Mouse (Mus musculus) heart, embryonic 10.5 days (tissue): ENCODE data around the gene Vmn1r7. TPM values are rescaled to one million over a fixed set of nuclear protein-coding genes. Genes with fewer than 3 reads are reported as not detected.
"Not testable (repeated sequence)": the region's sequence is repeated elsewhere in the genome, so short reads cannot be mapped to it uniquely, and the experiment has no call there.

Source experiments
- DNase-seq: peaks from one replicate; pipeline ENCODE4 v3.0.0-alpha.2; 2017; ENCODE audit warnings: low spot score
- H3K27ac ChIP-seq: fragments of 300-500 bp; sonication (generic); 2 replicates; pipeline ENCODE4 v1.5.1; 2016; ENCODE audit warnings: mild to moderate bottlenecking
- H3K27me3 ChIP-seq: fragments of 300-500 bp; sonication (generic); 2 replicates; pipeline ENCODE4 v1.6.1; 2016; ENCODE audit warnings: mild to moderate bottlenecking; ENCODE audit not compliant: poor library complexity, insufficient read depth, severe bottlenecking
- H3K36me3 ChIP-seq: fragments of 300-500 bp; sonication (generic); 2 replicates; pipeline ENCODE4 v1.6.1; 2016; ENCODE audit warnings: mild to moderate bottlenecking, moderate library complexity
- H3K4me1 ChIP-seq: fragments of 300-500 bp; sonication (generic); 2 replicates; pipeline ENCODE4 v1.6.1; 2016; ENCODE audit warnings: mild to moderate bottlenecking
- H3K4me3 ChIP-seq: fragments of 300-500 bp; sonication (generic); 2 replicates; pipeline ENCODE4 v1.5.1; 2016; ENCODE audit warnings: mild to moderate bottlenecking, moderate library complexity
- H3K9me3 ChIP-seq: fragments of 300-500 bp; sonication (generic); 2 replicates; pipeline ENCODE4 v1.6.1; 2016; ENCODE audit warnings: mild to moderate bottlenecking, moderate library complexity
- WGBS: fragments of 180-500 bp; shearing (Covaris S2); methylation state at CpG from one replicate; pipeline ENCODE4 v1.1.7; 2016; 5-methylcytosine and 5-hydroxymethylcytosine counted together
- polyA plus RNA-seq: library from polyadenylated mRNA; unstranded; fragments of >200 nt; fragmentation: Nextera tagmentation; extraction: Ambion mirVana; gene quantifications from 2 replicates; pipeline ENCODE4 v1.2.1, GENCODE M21; 2016

Gene Vmn1r7
- polyA plus RNA-seq, result not detected in 2 replicates

GRCm38 (mm10) chr6:57025224-57025623 is at the start of gene Vmn1r7:
Gene Vmn1r7 (minus strand): TSS chr6:57025324.
- H3K4me3 ChIP-seq, H3K9me3 ChIP-seq, H3K27me3 ChIP-seq, DNase-seq, H3K36me3 ChIP-seq, H3K4me1 ChIP-seq, H3K27ac ChIP-seq: not testable (repeated sequence)
- 77% methylated on average over 2 of the region's 2 CpGs for WGBS

DNA sequence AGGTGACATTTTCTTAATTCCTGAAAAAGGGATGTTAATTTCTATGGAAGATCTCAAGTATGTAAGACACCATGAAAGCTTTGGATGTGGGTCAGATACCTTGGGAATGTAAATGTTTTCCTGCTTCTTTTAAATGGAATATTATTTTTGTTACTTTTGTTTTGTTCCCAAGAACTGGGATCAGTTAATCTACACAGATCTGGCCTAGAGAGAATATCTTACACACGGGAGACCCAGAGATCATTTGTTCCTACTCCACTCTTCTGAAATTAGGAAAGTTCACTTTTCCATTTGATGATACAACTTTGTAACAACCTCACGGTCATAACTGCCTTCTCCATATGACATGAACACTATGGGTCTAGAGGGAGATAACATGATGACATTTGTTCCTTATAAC is 41.4 kb upstream of the Vmn1r7 start, which contains the start of gene Vmn1r9:
Vmn1r9 (plus strand) TSS at position 301 of the 400 bp plus-strand sequence.
- no peaks in the 10 kb centered on the region for H3K4me1 ChIP-seq
- no peaks in the 10 kb centered on the region for H3K36me3 ChIP-seq
- no peaks in the 10 kb centered on the region for H3K9me3 ChIP-seq
- H3K4me3 ChIP-seq, result no peak within 1 kb of the TSS
- 66% methylated on average over 2 of the region's 2 CpGs for WGBS
- DNase-seq, result no peak
- H3K27ac ChIP-seq, result no peak within 1 kb of the TSS
- no peaks in the 10 kb centered on the region for H3K27me3 ChIP-seq

DNA sequence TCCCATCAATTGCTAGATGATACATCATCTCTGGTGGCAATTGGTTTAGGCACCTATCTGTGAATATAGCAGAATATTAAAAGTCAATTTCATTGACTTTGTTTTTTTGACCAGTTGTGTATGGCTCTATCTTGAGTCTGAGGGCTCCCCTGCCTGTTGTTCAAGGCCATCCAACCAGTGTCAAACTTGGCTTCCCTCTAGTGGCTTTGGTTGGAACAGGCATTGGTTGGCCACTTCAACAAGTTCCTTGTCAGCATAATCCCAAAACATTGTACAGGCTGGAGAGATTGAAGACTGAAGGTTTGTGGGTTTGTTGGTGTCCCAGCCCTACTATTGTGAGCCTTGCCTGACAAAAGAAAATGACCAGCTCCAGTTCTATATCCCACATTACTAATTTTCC is 38.6 kb upstream of the Vmn1r7 start:
- Histone ChIP-seq H3K27ac (no peak overlapping the region), H3K27me3 (no peaks in the 10 kb centered on the region)
- no peak for DNase-seq

GRCm38 (mm10) chr6:57034674-57035073 is 9.6 kb upstream of the Vmn1r7 start:
- no peaks in the 10 kb centered on the region for H3K36me3 ChIP-seq
- no peak for DNase-seq
- WGBS, result 67% methylated on average over 2 of the region's 2 CpGs

More for the DNA sequence above, 38.6 kb upstream of the Vmn1r7 start:
- H3K9me3 ChIP-seq, result no peaks in the 10 kb centered on the region
- no peak overlapping the region for H3K4me3 ChIP-seq
- no peaks in the 10 kb centered on the region for H3K36me3 ChIP-seq
- no peaks in the 10 kb centered on the region for H3K4me1 ChIP-seq

GRCm38 (mm10) chr6:57031984-57032383 is 6.9 kb upstream of the Vmn1r7 start, which contains the start of gene Vmn1r8:
Gene Vmn1r8 (plus strand): TSS chr6:57032284.
- Histone ChIP-seq H3K4me3 (no peak within 1 kb of the TSS), H3K4me1 (no peaks in the 10 kb centered on the region), H3K27me3 (no peaks in the 10 kb centered on the region), H3K9me3 (no peaks in the 10 kb centered on the region), H3K36me3 (no peaks in the 10 kb centered on the region), H3K27ac (no peak within 1 kb of the TSS)
- no peak for DNase-seq

More at GRCm38 (mm10) chr6:57034674-57035073, 9.6 kb upstream of the Vmn1r7 start:
- Histone ChIP-seq H3K4me1 (no peaks in the 10 kb centered on the region), H3K9me3 (no peaks in the 10 kb centered on the region), H3K27me3 (no peaks in the 10 kb centered on the region), H3K4me3 (no peak overlapping the region), H3K27ac (no peak overlapping the region)

- H3K4me1 ChIP-seq, result no peaks in the 10 kb centered on the region
- no peaks in the 10 kb centered on the region for H3K9me3 ChIP-seq
- WGBS, result 68% methylated on average over 2 of the region's 2 CpGs
- no peak within 1 kb of the TSS for H3K4me3 ChIP-seq
- no peak for DNase-seq
- H3K27me3 ChIP-seq, result no peaks in the 10 kb centered on the region
- H3K27ac ChIP-seq, result no peak within 1 kb of the TSS
- no peaks in the 10 kb centered on the region for H3K36me3 ChIP-seq
Measured at GRCm38 (mm10) chr6:56996943-56997342, 28.2 kb downstream of the Vmn1r7 start, which contains the start of gene Vmn1r6. Gene Vmn1r6 (plus strand): TSS chr6:56997243.

Other genes starting within 250 kb of the Vmn1r7 start
- gene Kbtbd2, start 227.5 kb downstream of the Vmn1r7 start, polyA plus RNA-seq, result 35.8 and 39.9 TPM in 2 replicates
- 122 and 142 TPM in 2 replicates for gene Fkbp9, start 193.3 kb downstream of the Vmn1r7 start, polyA plus RNA-seq
- gene Nt5c3, start 101.4 kb downstream of the Vmn1r7 start, polyA plus RNA-seq, result 74.1 and 75.4 TPM in 2 replicates
- gene Vmn1r4, start 101.3 kb downstream of the Vmn1r7 start, polyA plus RNA-seq, result 0.13 and 0.16 TPM in 2 replicates
- gene Vmn1r5, start 55.1 kb downstream of the Vmn1r7 start, polyA plus RNA-seq, result not detected in 2 replicates
- gene Vmn1r6, start 28.1 kb downstream of the Vmn1r7 start, polyA plus RNA-seq, result not detected in 2 replicates
- not detected in 2 replicates for gene Vmn1r8, start 7.0 kb upstream of the Vmn1r7 start, polyA plus RNA-seq
- not detected in 2 replicates for gene Vmn1r9, start 41.5 kb upstream of the Vmn1r7 start, polyA plus RNA-seq
- not detected in 2 replicates for gene Vmn1r10, start 84.1 kb upstream of the Vmn1r7 start, polyA plus RNA-seq
- not detected in 2 replicates for gene Vmn1r11, start 108.1 kb upstream of the Vmn1r7 start, polyA plus RNA-seq
- gene Vmn1r12, start 131.6 kb upstream of the Vmn1r7 start, polyA plus RNA-seq, result not detected in 2 replicates
- gene Vmn1r13, start 178.0 kb upstream of the Vmn1r7 start, polyA plus RNA-seq, result not detected in 2 replicates
- not detected in 2 replicates for gene Vmn1r14, start 206.4 kb upstream of the Vmn1r7 start, polyA plus RNA-seq
- gene Vmn1r15, start 232.6 kb upstream of the Vmn1r7 start, polyA plus RNA-seq, result not detected in 2 replicates